Mouse (Mus musculus) kidney, embryonic 16.5 days (tissue): ENCODE measurements at regions not wholly inside any gene's neighbourhood (a gene's known extent, or its start where the extent isn't known, plus 50 kb on each side); places are given as distances from the start of the nearest gene placed in this dataset.

ENCODE experiments used
- ATAC-seq: fragments of 200-750 bp; cut with Nextera tagmentation; 2 replicates; pipeline ENCODE4 v1.8.0; 2017; ENCODE audit warnings: moderate TSS enrichment; ENCODE audit not compliant: low FRiP score, low TSS enrichment
- H3K27ac ChIP-seq: fragments of 300-500 bp; sonication (generic); 2 replicates; pipeline ENCODE4 v1.5.1; 2014; ENCODE audit warnings: low read length
- H3K27me3 ChIP-seq: fragments of 300-500 bp; sonication (generic); 2 replicates; pipeline ENCODE4 v1.6.1; 2014; ENCODE audit warnings: low read length, control low read depth, mixed read lengths; ENCODE audit not compliant: insufficient read depth
- H3K36me3 ChIP-seq: fragments of 300-500 bp; sonication (generic); 2 replicates; pipeline ENCODE4 v1.6.1; 2014; ENCODE audit warnings: low read length, control low read depth, mixed read lengths; ENCODE audit not compliant: insufficient read depth
- H3K4me1 ChIP-seq: fragments of 300-500 bp; sonication (generic); 2 replicates; pipeline ENCODE4 v1.6.1; 2014; ENCODE audit warnings: low read length, control low read depth, mixed read lengths; ENCODE audit not compliant: insufficient read depth
- H3K4me2 ChIP-seq: fragments of 300-500 bp; sonication (generic); replicated peaks from 2 replicates; pipeline ENCODE4 v1.6.1; 2014; ENCODE audit warnings: low read depth, low read length
- H3K4me3 ChIP-seq: fragments of 300-500 bp; sonication (generic); 2 replicates; pipeline ENCODE4 v1.5.1; 2014; ENCODE audit warnings: mild to moderate bottlenecking, low read length
- H3K9ac ChIP-seq: fragments of 300-500 bp; sonication (generic); replicated peaks from 2 replicates; pipeline ENCODE4 v1.6.1; 2014; ENCODE audit warnings: low read length
- H3K9me3 ChIP-seq: fragments of 300-500 bp; sonication (generic); 2 replicates; pipeline ENCODE4 v1.6.1; 2016; ENCODE audit warnings: low read length, control low read depth
- WGBS: fragments of 180-500 bp; shearing (Covaris S2); extraction: QIAGEN DNeasy Blood & Tissue Kit; methylation state at CpG from one replicate; pipeline ENCODE4 v1.1.7; 2014; 5-methylcytosine and 5-hydroxymethylcytosine counted together

DNA sequence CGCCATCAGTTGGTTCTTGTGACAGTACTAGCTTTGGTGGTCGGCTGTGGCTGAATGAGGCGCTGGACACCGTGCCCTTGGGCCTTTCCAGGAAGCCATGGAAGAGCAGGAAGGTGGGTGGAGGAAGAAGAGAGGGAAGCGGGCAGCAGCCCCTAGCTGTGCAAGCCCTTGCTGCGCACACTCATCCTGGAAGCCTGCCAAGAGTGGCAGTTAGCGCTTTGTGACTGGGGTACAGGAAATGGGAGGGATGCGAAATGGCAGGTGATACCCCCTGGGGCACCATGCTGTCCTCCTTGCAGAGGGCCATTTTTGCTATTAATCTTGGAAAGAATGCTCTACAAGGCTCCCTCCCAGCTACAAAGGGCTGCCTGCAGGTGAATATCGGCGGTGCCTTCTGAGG lies 133.2 kb downstream of the Tex29 start:
- H3K27ac ChIP-seq, result no peak overlapping the region
- no peak overlapping the region for H3K9ac ChIP-seq
- H3K27me3 ChIP-seq, result no peaks in the 10 kb centered on the region
- H3K4me2 ChIP-seq, result no peak overlapping the region
- 58% methylated on average over 10 of the region's 10 CpGs for WGBS
- peaks cover 7% of the 10 kb centered on the region; the same call in 1 of the 2 replicates for H3K4me1 ChIP-seq
- H3K36me3 ChIP-seq, result no peaks in the 10 kb centered on the region
- H3K4me3 ChIP-seq, result no peak overlapping the region
- no peak; the same call in 1 of the 2 replicates for ATAC-seq
- no peaks in the 10 kb centered on the region for H3K9me3 ChIP-seq

- Histone ChIP-seq H3K4me3 (no peak overlapping the region), H3K9me3 (no peaks in the 10 kb centered on the region), H3K4me1 (peaks cover 7% of the 10 kb centered on the region; the same call in 1 of the 2 replicates), H3K27me3 (no peaks in the 10 kb centered on the region), H3K36me3 (no peaks in the 10 kb centered on the region), H3K9ac (no peak overlapping the region), H3K4me2 (no peak overlapping the region), H3K27ac (no peak overlapping the region)
- 0 out of 2 replicates have a peak, but pooled peaks have one; percentile 59 for ATAC-seq
- 52% methylated on average over 9 of the region's 9 CpGs for WGBS
Measured at GRCm38 (mm10) chr8:11977121-11977520, 136.8 kb downstream of the Tex29 start.

GRCm38 (mm10) chr8:11979056-11979455 lies 138.8 kb downstream of the Tex29 start:
- H3K4me3 ChIP-seq, result no peak overlapping the region
- no peak overlapping the region for H3K9ac ChIP-seq
- H3K4me2 ChIP-seq, result no peak overlapping the region
- no peaks in the 10 kb centered on the region for H3K36me3 ChIP-seq
- no peaks in the 10 kb centered on the region for H3K27me3 ChIP-seq
- no peaks in the 10 kb centered on the region for H3K9me3 ChIP-seq
- no peak for ATAC-seq
- H3K4me1 ChIP-seq, result 0 out of 2 replicates have a peak, but pooled peaks cover 3% of the 10 kb centered on the region
- 100% methylated on average over 1 of the region's 1 CpGs for WGBS
- H3K27ac ChIP-seq, result no peak overlapping the region

- no peaks in the 10 kb centered on the region for H3K9me3 ChIP-seq
- no peak overlapping the region for H3K27ac ChIP-seq
- 0 out of 2 replicates have a peak, but pooled peaks cover 3% of the 10 kb centered on the region for H3K4me1 ChIP-seq
- no peaks in the 10 kb centered on the region for H3K36me3 ChIP-seq
- no peaks in the 10 kb centered on the region for H3K27me3 ChIP-seq
- no peak for ATAC-seq
- H3K4me3 ChIP-seq, result no peak overlapping the region
- H3K9ac ChIP-seq, result no peak overlapping the region
- H3K4me2 ChIP-seq, result no peak overlapping the region
- WGBS, result 84% methylated on average over 2 of the region's 2 CpGs
Measured at GRCm38 (mm10) chr8:11981458-11981857, 141.2 kb downstream of the Tex29 start.

- H3K27me3 ChIP-seq, result no peaks in the 10 kb centered on the region
- H3K4me2 ChIP-seq, result no peak overlapping the region
- no peak overlapping the region for H3K4me3 ChIP-seq
- no peak overlapping the region for H3K9ac ChIP-seq
- no peaks in the 10 kb centered on the region for H3K4me1 ChIP-seq
- ATAC-seq, result no peak
- no peaks in the 10 kb centered on the region for H3K9me3 ChIP-seq
- WGBS, result 84% methylated on average over 20 of the region's 20 CpGs
- H3K36me3 ChIP-seq, result no peaks in the 10 kb centered on the region
- H3K27ac ChIP-seq, result no peak overlapping the region
Measured at GRCm38 (mm10) chr8:11990024-11990423, 149.8 kb downstream of the Tex29 start.

- ATAC-seq, result peak; percentile 63; the same call in 1 of the 2 replicates
- Histone ChIP-seq H3K4me2 (no peak overlapping the region), H3K9ac (no peak overlapping the region), H3K27ac (no peak overlapping the region), H3K9me3 (no peaks in the 10 kb centered on the region), H3K4me3 (no peak overlapping the region), H3K27me3 (peaks cover 38% of the 10 kb centered on the region), H3K36me3 (no peaks in the 10 kb centered on the region), H3K4me1 (no peaks in the 10 kb centered on the region)
- WGBS, result 30% methylated on average over 23 of the region's 23 CpGs
Measured at GRCm38 (mm10) chr8:11999736-12000458, 159.6 kb downstream of the Tex29 start.

- no peak overlapping the region for H3K4me2 ChIP-seq
Measured at GRCm38 (mm10) chr8:12000459-12000789, 160.2 kb downstream of the Tex29 start.

DNA sequence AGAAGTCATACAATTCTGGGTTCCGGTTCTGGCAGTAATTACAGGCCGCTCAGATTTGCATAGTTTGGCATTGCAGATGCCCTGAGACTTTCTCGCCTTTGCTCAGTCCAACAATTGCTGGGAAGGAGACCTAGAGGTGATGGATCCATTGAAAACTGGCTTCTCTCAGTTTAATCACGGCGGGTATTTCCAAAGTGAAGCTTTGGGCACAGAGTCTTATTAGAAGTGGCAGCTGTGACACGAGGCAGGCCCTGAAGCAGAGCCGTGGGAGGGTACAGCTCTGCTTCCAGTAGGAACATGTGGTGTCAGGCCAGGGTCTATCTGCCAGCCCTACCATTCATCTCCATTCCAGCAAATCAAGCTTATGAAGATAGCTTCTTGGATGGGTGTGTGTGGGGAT lies 164.0 kb downstream of the Tex29 start:
- no peaks in the 10 kb centered on the region for H3K36me3 ChIP-seq
- no peaks in the 10 kb centered on the region for H3K9me3 ChIP-seq
- H3K27me3 ChIP-seq, result peaks cover 23% of the 10 kb centered on the region
- no peaks in the 10 kb centered on the region for H3K4me1 ChIP-seq
- no peak overlapping the region for H3K27ac ChIP-seq
- H3K4me3 ChIP-seq, result no peak overlapping the region
- ATAC-seq, result no peak
- no peak overlapping the region for H3K4me2 ChIP-seq
- H3K9ac ChIP-seq, result no peak overlapping the region
- WGBS, result 78% methylated on average over 7 of the region's 7 CpGs

More at GRCm38 (mm10) chr8:12000459-12000789, 160.2 kb downstream of the Tex29 start:
- Histone ChIP-seq H3K4me1 (no peaks in the 10 kb centered on the region), H3K27me3 (peaks cover 38% of the 10 kb centered on the region), H3K9me3 (no peaks in the 10 kb centered on the region), H3K4me3 (no peak overlapping the region), H3K9ac (no peak overlapping the region), H3K36me3 (no peaks in the 10 kb centered on the region), H3K27ac (no peak overlapping the region)
- no peak for ATAC-seq
- WGBS, result 21% methylated on average over 2 of the region's 2 CpGs

DNA sequence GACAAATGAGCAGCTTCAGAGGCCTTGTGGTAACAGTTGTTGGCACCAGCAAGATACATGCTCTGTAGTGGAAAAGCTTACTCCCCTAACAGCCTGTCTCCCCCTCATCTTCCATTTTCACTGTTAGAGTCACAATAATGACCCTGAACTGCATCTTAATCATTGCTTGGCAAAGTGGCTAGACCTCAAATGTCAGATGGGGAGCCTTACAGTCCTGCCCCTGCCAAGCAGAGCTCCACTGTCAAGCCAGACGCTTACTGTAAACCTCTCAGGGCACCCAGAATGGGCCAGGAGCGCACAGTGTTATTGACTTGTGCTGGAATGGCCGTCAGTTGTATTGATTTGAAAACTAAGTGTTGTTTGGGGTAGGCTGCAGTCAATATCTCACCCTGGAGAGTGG lies 172.5 kb downstream of the Tex29 start:
- no peak for ATAC-seq
- Histone ChIP-seq H3K36me3 (no peaks in the 10 kb centered on the region), H3K27me3 (no peaks in the 10 kb centered on the region), H3K4me3 (no peak overlapping the region), H3K4me1 (no peaks in the 10 kb centered on the region), H3K9ac (no peak overlapping the region), H3K9me3 (no peaks in the 10 kb centered on the region), H3K27ac (no peak overlapping the region), H3K4me2 (no peak overlapping the region)
- WGBS, result 88% methylated on average over 3 of the region's 3 CpGs

GRCm38 (mm10) chr8:12017750-12018149 lies 177.5 kb downstream of the Tex29 start:
- H3K9ac ChIP-seq, result no peak overlapping the region
- no peaks in the 10 kb centered on the region for H3K9me3 ChIP-seq
- WGBS, result 52% methylated on average over 7 of the region's 7 CpGs
- ATAC-seq, result no peak
- no peak overlapping the region for H3K4me3 ChIP-seq
- H3K4me2 ChIP-seq, result no peak overlapping the region
- H3K36me3 ChIP-seq, result no peaks in the 10 kb centered on the region
- no peak overlapping the region for H3K27ac ChIP-seq
- no peaks in the 10 kb centered on the region for H3K27me3 ChIP-seq
- H3K4me1 ChIP-seq, result no peaks in the 10 kb centered on the region
